Mouse (Mus musculus): ENCODE data around the gene Trim63. TPM values are rescaled to one million over a fixed set of nuclear protein-coding genes. Genes with fewer than 3 reads are reported as not detected.

Gene Trim63
- total RNA-seq, 2 experiments from 2014 or later: 0.30 to 0.35 TPM

- DNase-seq (ENCODE audit: low spot score in 2 of 2): peak; percentile 10 to 11
Observed at GRCm38 (mm10) chr4:134298626-134299497, 16.1 kb upstream of the Trim63 start.

GRCm38 (mm10) chr4:134299498-134299810, 15.5 kb upstream of the Trim63 start:
- no peak for DNase-seq (ENCODE audit: low spot score in 2 of 2)

GRCm38 (mm10) chr4:134300316-134300715, 14.6 kb upstream of the Trim63 start:
- peak; percentile 50 to 55 for DNase-seq (ENCODE audit: low spot score in 2 of 2)

GRCm38 (mm10) chr4:134302084-134302483, 12.8 kb upstream of the Trim63 start:
- no peak for DNase-seq (ENCODE audit: low spot score in 2 of 2)

GRCm38 (mm10) chr4:134306963-134307362, 8.0 kb upstream of the Trim63 start:
- no peak for DNase-seq (ENCODE audit: low spot score in 2 of 2)

GRCm38 (mm10) chr4:134307367-134308072, 7.4 kb upstream of the Trim63 start:
- DNase-seq (ENCODE audit: low spot score in 2 of 2): peak; percentile 38 to 54

- DNase-seq (ENCODE audit: low spot score in 2 of 2): no peak
Observed at GRCm38 (mm10) chr4:134310106-134310505, 4.8 kb upstream of the Trim63 start.

- no peak for DNase-seq (ENCODE audit: low spot score in 2 of 2)
Observed at GRCm38 (mm10) chr4:134310656-134311055, 4.3 kb upstream of the Trim63 start.

- DNase-seq (ENCODE audit: low spot score in 2 of 2): no peak
Observed at GRCm38 (mm10) chr4:134311784-134312183, 3.1 kb upstream of the Trim63 start.

- DNase-seq (ENCODE audit: low spot score in 2 of 2): no peak
Observed at GRCm38 (mm10) chr4:134312341-134312740, 2.6 kb upstream of the Trim63 start.

- no peak for DNase-seq (ENCODE audit: low spot score in 2 of 2)
Observed at GRCm38 (mm10) chr4:134312901-134313300, 2.0 kb upstream of the Trim63 start.

- DNase-seq (ENCODE audit: low spot score in 2 of 2): no peak
Observed at GRCm38 (mm10) chr4:134314081-134314655, 752 bp upstream of the Trim63 start.

GRCm38 (mm10) chr4:134315470-134315869, 550 bp downstream of the Trim63 start:
- DNase-seq (ENCODE audit: low spot score in 2 of 2): no peak

- DNase-seq (ENCODE audit: low spot score in 2 of 2): no peak
Observed at GRCm38 (mm10) chr4:134316390-134316789, 1.5 kb downstream of the Trim63 start.

- DNase-seq (ENCODE audit: low spot score in 2 of 2): no peak
Observed at GRCm38 (mm10) chr4:134319074-134319473, 4.2 kb downstream of the Trim63 start.

GRCm38 (mm10) chr4:134319674-134320073, 4.8 kb downstream of the Trim63 start:
- no peak for DNase-seq (ENCODE audit: low spot score in 2 of 2)

GRCm38 (mm10) chr4:134321524-134321923, 6.6 kb downstream of the Trim63 start:
- DNase-seq (ENCODE audit: low spot score in 2 of 2): no peak

GRCm38 (mm10) chr4:134324655-134325054, 9.7 kb downstream of the Trim63 start:
- DNase-seq (ENCODE audit: low spot score in 2 of 2): no peak

GRCm38 (mm10) chr4:134326859-134327530, 12.1 kb downstream of the Trim63 start:
- DNase-seq (ENCODE audit: low spot score in 2 of 2): no peak

- DNase-seq (ENCODE audit: low spot score in 2 of 2): no peak
Observed at GRCm38 (mm10) chr4:134328151-134328550, 13.2 kb downstream of the Trim63 start.

GRCm38 (mm10) chr4:134328832-134329231, 13.9 kb downstream of the Trim63 start:
- no peak for DNase-seq (ENCODE audit: low spot score in 2 of 2)

- DNase-seq (ENCODE audit: low spot score in 2 of 2): no peak
Observed at GRCm38 (mm10) chr4:134330281-134330680, 15.4 kb downstream of the Trim63 start.

Measured in left cerebral cortex, adult 18-20 months (tissue).